Mouse (Mus musculus): ENCODE measurements at regions not wholly inside any gene's neighbourhood (a gene's known extent, or its start where the extent isn't known, plus 50 kb on each side); places are given as distances from the start of the nearest gene placed in this dataset.

DNA sequence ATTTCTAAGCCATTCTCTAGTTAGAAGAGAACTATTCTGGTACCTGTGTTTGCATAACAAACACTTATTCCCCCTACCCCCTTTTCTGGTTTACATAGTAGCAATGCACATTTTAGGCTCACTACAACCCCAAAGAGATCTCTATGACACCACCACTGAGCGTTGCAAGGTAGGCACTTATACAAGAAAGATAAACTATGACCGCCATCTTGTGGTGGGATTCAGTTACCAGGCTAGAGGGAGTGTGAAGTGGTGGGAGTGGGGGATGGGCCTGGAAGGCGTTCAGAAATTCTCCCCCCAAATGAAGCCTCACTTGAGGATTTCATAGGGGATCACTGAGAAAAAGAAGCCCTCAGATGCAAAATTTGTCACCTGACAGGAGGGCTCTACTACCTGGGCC lies 64.4 kb upstream of the Fst start:
- DNase-seq (ENCODE audit: low spot score), result no peak

DNA sequence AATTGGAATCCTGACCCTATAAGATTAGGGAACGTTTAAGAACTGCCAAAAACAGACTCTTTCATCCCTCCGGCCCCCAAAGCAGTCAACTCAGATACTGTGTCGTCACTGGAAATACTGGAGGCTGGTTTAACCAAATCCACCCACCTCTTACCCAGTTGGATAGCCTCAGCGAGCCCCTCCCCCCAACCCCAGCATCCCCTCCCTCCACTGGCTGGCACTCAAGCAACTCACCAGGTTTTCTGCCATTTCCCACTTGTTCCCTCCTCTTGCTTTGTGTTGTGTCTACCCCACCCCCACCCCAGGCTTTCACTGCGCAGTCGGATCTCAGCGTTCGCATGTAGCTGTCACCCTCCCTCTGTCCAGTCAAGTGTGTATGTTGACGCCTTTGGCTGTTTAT lies 68.1 kb upstream of the Fst start:
- no peak for DNase-seq (ENCODE audit: low spot score)

DNA sequence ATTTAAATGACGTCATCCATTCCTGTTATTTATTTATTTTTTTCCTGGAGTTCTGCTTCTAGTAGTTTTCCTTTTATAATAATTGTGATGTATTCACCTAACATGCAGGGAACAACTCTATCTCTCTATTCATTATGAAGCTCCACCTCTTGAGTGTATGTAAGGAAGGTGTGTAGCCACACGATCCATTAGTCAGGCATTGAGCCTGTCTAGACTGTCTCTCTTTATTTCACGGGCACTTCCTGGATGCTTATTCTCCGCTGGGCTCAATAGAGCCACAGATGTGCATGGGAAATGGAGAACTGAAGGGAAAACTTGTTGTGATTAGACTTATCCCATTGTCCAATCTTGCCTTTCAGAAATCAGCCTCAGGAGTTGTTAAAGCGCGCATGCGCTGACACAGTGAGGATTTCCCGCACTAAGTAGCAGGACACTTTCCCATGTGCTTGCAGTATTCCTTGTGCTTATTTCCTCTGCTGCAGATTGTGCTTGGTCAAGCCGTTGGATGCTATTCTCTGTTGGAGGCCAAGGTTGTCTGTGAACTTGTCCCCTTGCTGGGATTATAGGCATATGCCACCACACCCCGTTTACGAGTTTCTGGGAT lies 71.5 kb upstream of the Fst start:
- no peak for DNase-seq (ENCODE audit: low spot score)

DNA sequence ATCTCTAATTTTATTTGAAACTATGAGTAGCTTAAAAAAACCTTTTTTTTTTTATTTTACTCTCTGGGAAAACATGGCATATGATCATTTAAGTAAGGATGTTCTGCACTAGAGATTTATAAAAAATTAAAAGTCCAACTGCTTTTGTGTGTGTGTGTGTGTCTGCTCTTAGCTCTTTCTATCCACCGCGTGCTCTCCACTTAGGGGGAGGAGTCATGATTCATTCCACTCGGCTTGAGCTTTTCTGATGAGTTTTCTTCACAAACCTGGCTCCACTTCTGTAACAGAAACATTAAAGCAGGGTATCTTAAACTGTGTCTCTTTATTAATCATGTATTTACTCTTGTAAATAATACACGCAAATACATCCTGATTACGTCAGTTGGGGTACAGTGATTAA lies 73.0 kb upstream of the Fst start:
- DNase-seq (ENCODE audit: low spot score), result no peak

DNA sequence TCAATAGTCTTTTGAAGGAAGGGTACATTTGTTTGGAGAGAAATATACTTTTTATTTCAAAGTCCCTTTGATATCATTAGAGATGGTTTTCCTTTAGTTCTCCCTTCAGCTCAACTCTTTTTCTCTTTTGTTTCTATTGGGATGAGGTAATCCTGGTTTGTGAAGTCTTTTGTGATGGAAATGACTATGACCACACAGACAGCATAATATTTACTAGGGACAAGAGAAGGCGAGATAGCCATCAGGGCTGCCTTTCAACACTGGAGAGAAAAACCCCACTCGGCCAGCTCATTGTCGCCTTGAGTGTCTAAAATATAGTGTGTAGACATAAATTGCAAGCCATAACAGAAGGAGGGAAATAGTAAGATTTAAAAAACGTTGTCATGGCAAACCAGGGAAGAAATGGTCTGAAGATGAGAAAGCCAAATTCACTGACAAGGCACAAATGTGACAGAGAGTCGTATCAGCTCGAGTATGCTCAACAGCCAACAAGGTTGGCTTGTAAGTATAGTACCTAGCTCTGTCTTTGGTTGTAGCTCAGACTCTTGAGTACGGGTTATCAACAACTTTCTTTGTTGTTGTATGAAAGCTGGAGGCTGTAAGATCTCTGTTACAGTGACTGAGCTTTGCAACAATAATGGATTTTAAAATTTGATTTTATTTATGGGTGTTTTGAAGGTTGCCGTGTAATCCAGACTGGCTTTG lies 73.8 kb upstream of the Fst start:
- DNase-seq (ENCODE audit: low spot score), result no peak

DNA sequence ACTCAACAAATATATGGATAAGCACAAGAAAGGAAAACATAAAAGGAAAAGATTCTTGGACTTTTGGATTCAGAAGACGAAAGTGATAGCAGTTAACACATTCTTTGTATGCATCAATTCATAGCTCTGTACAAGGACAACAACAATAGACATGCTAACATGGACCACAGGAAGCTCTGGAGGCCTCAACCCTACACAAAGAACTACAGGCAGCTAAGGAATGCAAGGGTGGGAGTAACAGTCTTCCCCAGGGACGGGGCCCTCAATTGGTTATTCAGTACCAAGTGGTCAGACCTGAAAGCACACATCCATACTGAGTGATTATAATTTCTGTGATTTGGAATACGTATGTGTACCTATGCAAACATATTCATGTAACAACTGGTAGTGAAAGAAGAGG lies 75.8 kb upstream of the Fst start:
- no peak for DNase-seq (ENCODE audit: low spot score)

DNA sequence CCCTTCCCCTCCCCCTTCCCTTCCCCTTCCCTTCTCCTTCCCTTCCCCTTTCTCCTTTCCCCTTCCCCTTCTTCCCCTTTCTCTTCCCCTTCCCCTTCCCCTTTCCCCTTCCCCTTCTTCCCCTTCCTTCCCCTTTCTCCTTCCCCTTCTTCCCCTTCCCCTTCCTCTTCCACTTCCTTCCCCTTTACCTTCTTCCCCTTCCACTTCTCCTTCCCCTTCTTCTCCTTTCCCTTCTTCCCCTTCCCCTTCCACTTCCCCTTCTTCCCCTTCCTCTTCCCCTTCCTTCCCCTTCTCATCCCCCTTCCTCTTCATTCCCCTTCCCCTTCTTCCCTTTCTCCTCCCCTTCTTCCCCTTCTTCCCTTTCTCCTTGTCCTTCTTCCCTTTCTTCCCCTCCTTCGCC lies 77.0 kb upstream of the Fst start:
- no peak for DNase-seq (ENCODE audit: low spot score)

DNA sequence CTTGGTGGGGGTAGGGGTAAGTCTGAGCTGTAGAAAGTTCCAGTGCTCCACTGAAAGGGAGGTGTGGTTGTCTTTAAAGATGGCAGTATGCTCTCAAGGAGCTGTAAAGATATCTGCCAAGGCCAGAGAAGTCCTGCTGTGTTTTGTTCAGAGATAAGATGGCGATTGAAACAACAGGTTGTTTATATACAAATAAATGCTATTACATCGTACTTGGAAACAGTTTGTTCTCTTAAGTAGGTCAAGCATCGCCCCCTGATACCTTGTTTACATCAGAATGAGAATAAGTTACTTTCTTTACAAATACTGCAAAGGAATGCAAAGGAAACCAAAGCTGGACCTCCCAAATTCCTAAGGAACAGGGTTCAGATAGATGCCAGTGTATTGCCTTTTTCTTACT lies 113.0 kb upstream of the Fst start:
- no peak for DNase-seq (ENCODE audit: low spot score)

DNA sequence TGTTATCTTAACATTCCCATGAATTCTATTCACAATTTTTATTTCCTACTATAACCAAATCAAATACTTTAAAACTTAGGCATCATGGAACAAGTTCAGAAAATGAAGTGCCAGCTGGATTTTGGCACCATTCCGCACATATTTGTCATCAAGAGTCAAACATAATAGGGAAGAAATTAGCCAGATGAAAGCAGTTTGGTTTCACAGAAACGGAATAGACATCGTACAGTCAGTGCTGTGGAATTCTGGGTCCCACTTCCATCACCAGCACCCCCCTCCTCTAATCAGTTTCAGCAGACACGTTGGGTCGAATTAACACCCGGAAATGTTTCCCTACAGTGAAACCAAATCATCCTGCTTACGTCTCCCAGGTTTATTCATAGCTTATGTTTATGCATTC lies 125.8 kb upstream of the Fst start:
- no peak for DNase-seq (ENCODE audit: low spot score)

DNA sequence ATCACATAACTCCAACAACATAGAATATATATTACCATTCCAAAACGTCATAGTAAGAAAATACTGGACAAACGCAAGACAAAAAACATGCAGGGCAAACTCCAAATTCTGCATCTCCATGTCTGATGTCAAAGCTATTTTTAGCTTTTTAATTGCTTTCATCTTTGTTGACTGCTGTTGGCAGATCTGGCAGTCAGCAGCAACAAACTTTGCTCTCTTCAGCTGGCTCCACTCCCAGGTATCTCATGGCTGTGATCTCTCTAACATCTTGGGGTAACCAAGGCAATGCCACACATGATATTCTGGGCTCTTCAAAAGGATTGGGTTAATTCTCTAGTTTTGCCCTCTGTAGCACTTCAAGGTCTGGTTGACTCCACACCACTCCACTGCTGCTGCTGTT lies 128.9 kb upstream of the Fst start:
- no peak for DNase-seq (ENCODE audit: low spot score)

DNA sequence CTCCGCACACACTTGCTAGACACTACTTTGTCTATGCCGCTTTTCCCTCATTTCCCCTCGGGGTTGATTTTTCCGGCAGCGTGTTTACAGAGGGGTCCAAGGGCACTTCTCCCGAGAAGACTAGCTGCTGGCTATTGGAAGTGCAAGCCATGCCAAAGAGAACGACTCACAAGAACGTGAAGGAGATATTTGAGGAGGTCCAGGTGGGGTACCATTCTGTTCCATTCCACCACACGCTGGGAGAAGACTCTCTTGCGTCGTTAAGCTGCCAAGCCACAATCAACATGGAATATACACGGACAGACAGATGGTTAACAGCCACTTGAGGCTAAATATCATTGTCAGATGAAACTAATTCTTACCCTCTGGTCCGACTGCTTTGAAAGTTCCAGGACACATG lies 144.6 kb upstream of the Fst start:
- DNase-seq (ENCODE audit: low spot score), result no peak

DNA sequence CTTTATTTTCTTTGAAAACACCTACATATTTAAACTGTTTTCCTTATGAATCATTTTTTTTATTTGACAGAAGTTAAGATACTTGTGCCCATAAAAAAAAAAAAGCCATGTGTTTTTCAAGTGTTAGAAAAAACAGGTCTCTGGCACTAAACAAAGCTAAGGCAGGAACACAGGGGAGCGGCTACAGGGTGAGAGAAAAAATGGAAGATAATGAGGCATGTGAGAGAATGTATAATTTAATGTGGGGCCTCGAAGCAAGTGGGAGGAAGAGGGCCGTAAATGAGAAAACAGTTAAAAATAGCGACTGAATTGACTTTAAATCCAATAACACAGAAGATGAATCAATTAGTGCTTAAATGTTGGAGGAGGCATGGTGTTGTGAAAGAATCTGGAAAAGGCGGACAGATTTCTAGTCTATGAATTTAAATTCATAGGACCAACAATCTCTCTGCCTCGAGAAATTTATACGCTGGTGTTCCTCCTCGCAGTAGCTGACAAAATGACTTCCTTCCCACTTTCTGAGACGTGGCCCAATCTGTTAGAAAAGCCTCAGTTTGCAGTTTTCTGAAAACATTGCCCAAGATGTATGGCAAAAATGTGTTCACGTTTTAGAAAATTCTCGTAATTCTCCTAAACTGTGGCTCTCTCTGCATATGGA lies 145.4 kb upstream of the Fst start:
- no peak for DNase-seq (ENCODE audit: low spot score)

DNA sequence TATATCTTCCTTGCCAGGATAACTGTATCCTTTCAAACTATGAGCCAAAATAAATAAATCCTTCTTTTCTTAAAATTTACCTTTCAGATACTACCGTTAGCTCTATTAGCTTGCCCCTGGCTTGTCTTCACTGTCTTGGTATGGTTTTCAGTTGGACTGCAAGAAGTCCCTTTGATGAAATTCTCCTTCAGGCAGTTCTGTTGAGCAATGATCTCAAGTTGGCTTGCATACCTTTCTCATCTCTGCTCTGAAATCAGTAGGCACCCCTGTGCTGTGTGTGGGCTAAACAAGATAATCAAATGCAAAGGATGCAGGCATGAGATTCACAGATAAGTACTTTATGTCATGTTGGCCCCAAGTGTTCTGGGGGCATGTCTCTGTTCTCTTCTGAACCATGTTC lies 155.2 kb upstream of the Fst start:
- no peak for DNase-seq (ENCODE audit: low spot score)

DNA sequence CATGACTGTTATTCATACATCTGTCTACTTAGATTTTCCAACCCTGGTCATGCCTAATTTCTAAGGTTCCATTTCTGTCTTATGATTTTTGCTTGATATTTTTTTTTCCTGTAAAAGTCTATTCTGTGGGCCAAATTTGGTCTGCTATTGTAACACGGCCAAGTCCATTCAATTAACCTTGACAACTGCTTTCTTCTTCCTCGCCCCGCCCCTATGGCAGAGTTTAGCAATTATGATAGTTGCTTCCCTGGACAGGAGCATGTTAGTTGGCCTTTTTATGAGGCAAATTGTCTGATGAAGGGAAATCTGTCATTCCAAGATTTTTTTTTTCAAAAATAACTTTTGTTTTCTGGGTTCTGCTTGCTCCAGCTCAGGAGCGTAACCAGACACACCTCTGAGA lies 160.7 kb upstream of the Fst start:
- DNase-seq (ENCODE audit: low spot score), result no peak

DNA sequence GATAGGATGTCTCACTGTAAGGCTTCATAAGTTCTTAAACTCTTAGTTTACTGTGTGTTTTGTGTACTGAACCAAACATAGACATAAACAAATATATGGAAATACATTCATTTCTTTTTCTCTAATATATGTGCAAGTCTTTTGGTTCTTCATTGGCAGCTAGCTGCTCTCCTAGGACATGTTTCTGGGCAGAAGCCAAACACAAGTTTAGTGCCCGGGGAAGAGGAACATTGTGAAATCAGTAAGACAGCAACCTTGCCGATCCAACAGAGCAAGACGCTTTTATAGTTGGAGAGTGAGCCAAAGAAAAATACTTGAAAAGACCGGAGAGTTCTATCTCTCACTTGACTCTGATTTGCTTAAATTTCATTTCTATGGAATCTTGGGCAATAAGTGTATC lies 178.0 kb upstream of the Fst start:
- DNase-seq (ENCODE audit: low spot score), result peak; percentile 38

DNA sequence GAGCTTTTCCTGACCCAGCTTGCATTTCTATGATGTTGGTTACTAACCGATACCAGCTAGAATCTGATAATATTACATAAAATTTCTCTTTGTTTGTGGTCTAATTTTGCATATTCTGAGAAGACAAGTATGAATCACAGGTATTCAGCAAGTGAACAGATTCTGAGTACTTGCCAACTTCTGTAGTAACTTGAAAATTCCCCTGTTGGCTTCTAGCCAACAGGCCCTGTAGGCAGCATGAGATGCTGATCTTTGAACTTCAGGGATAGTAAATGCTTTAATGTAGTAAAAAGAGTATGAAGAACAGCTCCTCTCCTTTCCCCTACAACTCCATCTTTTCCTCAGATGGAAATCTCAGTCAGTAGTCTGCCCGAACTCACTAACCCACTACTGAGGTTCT lies 178.5 kb upstream of the Mocs2 start:
- DNase-seq (ENCODE audit: low spot score), result no peak

DNA sequence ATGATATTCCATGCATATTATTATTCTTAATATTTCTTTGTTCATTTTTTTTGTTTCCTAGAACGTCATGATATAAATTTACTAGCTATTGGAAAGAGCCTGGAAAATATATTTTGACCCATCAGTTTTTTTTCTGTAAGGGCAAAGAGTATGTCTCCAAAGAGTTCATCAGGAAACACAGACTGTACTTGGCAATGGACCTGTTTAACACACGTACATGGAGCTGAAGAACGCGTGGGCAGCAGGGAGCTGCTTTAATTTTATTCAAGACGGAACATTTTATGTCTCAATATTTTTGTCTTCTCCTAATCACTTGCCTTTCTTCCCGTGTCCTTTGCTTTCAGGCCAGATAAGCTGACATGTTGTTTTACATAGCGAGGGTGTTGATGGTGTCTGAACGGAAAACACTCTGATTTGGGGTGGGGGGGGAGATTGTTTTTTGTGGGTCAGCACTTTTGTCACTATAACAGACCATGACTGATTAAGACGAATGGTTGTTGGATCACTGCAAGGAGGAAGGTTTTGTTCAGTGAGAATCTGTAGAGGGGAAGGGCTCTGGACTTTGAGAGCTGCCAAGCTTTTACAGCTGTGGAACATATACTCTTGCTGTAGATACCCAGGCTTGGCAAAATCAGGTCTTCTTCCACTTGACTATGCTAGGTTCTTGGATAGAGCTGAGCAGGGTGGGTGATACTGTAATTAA lies 176.2 kb upstream of the Mocs2 start:
- DNase-seq (ENCODE audit: low spot score), result no peak

DNA sequence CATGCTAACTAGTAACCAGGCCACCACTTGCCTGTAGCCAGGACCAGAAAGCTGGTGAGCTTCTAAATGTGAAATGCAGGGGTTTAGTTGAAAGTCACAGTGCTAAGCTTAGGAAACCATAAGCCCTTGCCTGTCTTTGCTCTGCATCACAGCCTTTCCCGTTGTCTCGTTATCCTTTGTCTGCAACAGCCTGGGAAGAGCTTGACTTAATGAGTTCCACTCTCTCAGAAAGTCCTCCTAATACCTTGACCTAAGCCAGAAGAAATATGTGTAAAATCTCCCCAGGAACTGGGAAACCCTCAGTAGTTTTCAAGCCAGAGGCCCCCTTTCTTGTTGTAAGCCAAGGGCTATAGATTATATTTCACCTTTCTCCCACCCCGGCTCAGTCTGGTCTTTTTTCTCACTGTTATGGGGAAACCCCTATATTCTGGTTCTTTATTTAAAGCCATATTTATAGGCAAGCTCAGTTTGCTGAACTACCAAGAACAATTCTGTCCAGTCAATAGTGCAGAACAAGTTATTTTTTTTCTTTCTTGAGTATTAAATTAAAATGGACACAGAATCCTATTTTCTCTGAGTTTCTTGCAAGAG lies 175.0 kb upstream of the Mocs2 start:
- no peak for DNase-seq (ENCODE audit: low spot score)

DNA sequence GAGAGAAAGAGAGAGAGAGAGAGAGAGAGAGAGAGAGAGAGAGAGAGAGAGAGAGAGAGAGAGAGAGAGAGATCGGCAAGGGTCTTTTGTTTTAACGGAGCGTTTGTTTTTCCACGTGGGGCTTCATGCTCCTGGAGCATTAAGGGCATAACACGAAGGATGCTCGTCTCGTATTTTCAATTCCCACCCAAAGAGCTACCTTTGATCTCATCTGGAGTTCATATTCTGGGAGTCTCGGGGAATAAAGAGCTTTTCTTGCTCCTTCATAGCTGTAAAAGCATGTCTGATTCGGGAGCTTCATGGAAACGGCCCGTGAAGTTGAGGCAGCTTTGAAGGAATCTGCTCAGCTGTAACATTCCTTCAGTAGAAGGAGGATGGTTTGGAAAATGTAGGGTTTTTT lies 174.5 kb upstream of the Mocs2 start:
- no peak for DNase-seq (ENCODE audit: low spot score)

DNA sequence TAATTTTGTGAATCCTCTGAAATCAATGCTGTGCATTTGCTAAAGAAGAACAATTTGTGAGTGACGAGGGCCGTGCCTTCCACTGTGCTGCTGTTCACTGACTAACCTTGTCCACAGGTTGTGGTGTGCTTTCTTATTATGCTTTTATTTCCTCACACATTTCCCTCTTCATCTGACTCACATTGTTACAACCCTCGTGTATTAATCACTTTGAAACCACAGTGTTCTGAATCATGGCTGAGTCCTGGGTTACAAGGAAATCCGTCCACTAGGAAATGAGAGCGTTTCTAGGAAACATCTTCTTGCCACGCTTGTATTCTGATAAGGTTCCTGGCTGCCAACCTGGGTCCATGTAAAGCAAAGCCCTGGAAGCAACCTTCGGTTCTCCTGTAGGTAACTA lies 163.8 kb upstream of the Mocs2 start:
- DNase-seq (ENCODE audit: low spot score), result no peak

DNA sequence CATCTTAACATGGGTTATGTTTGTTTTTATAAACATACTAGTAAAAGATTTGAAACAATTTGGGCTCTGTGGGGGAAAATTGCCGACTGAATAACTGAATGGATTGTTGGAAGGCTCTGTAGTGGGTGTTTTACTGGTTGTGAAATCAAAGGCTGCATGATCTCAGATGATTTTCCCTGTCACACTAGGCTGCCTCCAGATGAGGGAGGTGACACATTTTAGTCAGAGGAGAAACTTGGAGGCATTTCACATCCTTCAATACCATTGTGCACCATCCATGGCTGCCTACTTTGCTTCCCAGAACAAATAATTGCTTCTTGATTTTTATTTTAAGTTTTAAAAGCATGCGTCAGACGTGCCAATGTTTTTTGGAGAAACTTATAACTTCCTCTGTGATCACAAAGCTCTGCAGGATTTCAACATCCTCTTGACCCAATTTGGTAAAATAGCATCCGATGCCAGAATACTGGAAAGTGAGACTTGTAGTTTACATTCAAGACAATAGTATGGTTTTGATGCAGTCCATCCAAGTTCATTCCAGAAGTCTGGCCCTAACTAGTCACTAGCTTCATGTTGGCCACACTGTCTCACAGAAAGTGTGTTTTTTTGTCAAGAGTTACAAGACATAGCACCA lies 163.0 kb upstream of the Mocs2 start:
- DNase-seq (ENCODE audit: low spot score), result no peak

DNA sequence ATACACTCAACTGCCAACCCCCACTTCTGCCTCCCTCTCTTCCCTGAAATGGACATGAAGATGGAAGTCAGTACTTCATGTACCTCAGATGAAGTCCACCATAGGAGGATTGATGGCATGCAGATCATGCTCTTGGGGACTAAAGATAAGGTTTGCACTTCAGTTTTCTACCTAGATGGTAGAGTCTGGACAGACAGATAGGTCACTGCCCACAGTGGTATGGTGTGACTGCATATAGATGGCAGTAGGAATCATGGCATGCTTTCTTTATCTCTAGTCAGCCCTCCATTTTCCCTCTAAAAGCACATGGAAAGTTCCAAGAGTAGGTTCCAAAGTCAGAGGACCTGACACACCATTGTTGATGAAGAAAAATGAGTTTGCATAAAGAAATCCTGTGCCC lies 145.6 kb upstream of the Mocs2 start:
- no peak for DNase-seq (ENCODE audit: low spot score)
